Mouse (Mus musculus) small intestine, adult 10 weeks (tissue): ENCODE results near the gene Gm3127. TPM values are rescaled to one million over a fixed set of nuclear protein-coding genes. Genes with fewer than 3 reads are reported as not detected.

Experiments
- polyA plus RNA-seq: library from polyadenylated mRNA; stranded (reverse); fragments of 350-450 nt; fragmentation: Illumina TruSeq; extraction: RNeasy Lipid Tissue Mini Kit (QIAGEN cat#74804); gene quantifications from one replicate; pipeline ENCODE4 v1.2.3, GENCODE M21; 2014; ENCODE audit warnings: low replicate concordance

Gm3127 gene
- polyA plus RNA-seq = not detected

GRCm38 (mm10) chr14:4164730-4165129, at the start of gene Gm3127:
Gene Gm3127, plus strand, starts transcription at chr14:4165030.

GRCm38 (mm10) chr14:4182491-4183210, 17.8 kb downstream of the Gm3127 start, which contains the start of gene Gm2974:
Gene Gm2974, plus strand, starts transcription at chr14:4182576.

Other genes starting within 250 kb of the Gm3127 start
- not detected for gene Gm3029, start 233.3 kb upstream of the Gm3127 start, polyA plus RNA-seq
- not detected for gene Gm3095, start 201.5 kb upstream of the Gm3127 start, polyA plus RNA-seq
- not detected for gene Gm3099, start 166.6 kb upstream of the Gm3127 start, polyA plus RNA-seq
- gene Gm5796, start 141.1 kb upstream of the Gm3127 start, polyA plus RNA-seq = 0.30 TPM
- not detected for gene Gm3115, start 80.9 kb upstream of the Gm3127 start, polyA plus RNA-seq
- gene Gm8108, start 54.5 kb upstream of the Gm3127 start, polyA plus RNA-seq = 0.45 TPM
- gene Gm2974, start 17.5 kb downstream of the Gm3127 start, polyA plus RNA-seq = not detected
- gene Gm3138, start 84.6 kb downstream of the Gm3127 start, polyA plus RNA-seq = not detected
- gene Gm3149, start 152.3 kb downstream of the Gm3127 start, polyA plus RNA-seq = not detected
- gene 2610042L04Rik, start 169.7 kb downstream of the Gm3127 start, polyA plus RNA-seq = 0.63 TPM
- gene Gm3159, start 232.5 kb downstream of the Gm3127 start, polyA plus RNA-seq = not detected